Mouse (Mus musculus): Measurements from ENCODE around the gene Nle1. TPM values are rescaled to one million over a fixed set of nuclear protein-coding genes. Genes with fewer than 3 reads are reported as not detected.
A peak's percentile ranks its signal among the peaks of the same experiment; 100 is the strongest.
"Not testable (repeated sequence)": the region's sequence is repeated elsewhere in the genome, so short reads cannot be mapped to it uniquely, and the experiment has no call there.

Gene Nle1
- 4.7 TPM in 2 replicates for total RNA-seq (2015)
- total RNA-seq (2017), result 2.6 and 3.1 TPM in 2 replicates

DNA sequence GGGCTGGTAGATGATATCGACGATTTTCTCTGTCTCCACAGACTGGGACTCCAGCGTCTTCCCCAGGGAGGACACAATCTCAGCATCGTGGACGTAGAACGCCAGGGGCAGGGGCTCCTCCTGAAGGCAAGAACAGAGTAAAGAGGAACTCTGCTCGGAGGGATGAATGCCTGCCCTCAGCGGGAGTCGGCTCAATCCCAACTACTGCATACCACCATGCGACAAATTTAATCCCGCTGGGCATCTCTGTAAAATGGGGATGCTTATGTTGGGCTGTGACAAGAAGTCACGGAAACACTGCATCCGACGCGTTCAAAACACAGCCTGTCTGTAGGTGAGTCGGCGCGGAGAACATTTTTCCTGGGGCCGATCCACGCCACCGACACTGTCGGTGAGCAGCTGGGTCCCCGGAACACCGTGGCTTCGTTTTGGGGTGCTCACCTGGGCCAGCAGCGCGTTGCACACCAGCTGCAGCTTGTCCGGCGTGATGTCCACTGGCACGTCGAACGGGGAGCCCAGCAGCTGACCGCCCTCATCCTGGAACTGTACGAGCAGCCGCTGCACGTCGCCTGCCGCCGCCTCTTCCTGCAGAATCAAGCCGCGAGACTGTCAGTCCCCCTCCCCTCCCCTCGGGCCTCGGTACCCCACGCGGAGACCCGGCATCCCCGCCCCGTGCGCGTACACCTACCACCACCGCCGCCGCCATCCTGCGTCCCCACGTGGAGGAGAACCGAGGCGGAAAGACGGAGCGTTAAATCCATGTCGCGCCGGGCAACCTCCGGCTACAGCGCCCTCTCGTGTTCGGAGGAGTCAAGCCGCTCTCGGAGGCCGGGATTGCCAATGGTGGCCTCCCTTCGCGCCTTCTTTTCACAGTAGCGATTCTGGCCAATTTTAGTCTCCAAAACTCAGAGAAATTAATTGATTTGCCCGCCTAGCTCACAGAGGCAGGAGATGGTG lies at the start of gene Nle1:
Gene Nle1, minus strand, starts transcription at position 761 of the 957 bp plus-strand sequence.
- peak; percentile 100 for ATAC-seq (ENCODE audit: poor library complexity, severe bottlenecking)

DNA sequence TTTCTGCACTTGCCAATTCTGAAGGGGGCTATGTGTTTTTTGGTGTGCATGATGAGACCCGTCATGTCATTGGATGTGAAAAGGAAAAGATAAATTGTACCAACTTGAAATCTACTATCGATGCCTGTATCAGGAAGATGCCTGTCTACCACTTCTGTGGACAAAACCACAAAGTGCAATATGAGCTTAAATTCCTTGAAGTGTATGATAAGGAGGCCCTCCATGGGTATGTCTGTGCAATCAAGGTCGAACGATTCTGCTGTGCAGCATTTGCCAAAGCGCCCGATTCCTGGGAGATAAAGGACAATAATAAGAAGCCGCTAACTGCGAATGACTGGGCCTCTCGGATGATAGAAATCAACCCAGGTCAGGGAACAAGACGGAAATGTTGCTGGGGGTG lies 48.7 kb upstream of the Nle1 start:
- ATAC-seq (ENCODE audit: poor library complexity, severe bottlenecking), result no peak

DNA sequence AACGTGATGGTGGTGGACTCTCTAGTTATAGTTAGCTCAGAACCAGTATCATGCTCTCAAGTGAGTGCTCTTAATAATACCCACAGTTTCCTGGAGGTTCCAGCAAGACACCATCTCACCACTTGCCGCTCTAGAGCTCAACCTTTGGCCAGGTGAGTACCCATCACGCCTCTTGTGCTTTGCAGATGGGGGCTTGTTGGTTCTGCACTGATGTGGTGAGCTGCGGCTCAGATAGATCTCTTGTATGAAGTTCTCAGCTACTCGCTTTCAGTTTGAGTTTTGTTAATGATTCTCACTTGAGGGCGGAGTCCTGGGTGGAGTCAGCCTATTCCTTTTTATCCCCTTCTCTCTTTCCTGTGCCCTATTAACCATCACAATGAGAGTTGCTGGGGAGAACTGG lies 46.4 kb upstream of the Nle1 start:
- ATAC-seq (ENCODE audit: poor library complexity, severe bottlenecking), result no peak

DNA sequence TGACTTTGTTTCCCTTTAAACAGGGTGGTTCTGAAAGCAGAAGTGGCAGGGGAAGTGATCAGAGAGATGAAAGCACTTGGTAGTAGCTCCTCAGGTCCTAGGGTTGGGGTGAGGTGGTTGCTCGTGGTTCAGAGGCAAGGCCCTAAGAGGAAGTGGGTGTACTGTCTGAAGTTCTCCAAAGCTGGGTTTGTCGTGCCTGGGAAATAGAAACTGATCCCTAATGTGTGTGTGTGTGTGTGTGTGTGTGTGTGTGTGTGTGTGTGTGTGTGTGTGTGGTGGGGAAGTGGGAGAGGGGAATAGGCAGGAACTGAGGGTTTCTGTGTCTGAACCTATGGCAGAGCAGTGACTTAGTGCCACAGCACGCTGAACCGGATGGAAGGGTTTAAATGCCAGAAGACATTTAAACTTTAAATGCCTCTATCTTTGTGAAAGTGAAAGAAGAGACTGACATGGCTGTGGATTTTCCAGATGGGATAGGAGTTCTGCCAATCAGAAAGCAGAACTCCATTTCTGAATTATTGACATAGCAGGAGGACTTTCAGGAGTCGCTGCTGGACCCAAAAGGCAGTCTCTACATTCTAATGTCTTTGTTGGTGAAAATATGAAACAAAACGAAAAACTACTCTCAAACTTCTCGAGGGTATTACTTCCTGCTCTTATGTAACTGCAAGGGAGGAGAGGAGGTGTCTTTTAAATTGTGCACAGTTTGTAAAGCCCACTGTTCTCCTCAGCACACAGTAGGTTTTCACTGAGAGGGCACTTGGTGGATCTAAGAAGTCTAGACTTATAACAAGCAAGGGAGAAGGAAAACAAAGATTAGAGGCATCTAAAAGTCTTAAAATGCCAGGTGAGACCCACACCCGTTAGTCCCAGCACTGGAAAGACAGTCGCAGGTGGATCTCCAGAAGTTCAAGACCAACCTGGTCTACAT lies 44.7 kb upstream of the Nle1 start:
- peak; percentile 94 for ATAC-seq (ENCODE audit: poor library complexity, severe bottlenecking)

DNA sequence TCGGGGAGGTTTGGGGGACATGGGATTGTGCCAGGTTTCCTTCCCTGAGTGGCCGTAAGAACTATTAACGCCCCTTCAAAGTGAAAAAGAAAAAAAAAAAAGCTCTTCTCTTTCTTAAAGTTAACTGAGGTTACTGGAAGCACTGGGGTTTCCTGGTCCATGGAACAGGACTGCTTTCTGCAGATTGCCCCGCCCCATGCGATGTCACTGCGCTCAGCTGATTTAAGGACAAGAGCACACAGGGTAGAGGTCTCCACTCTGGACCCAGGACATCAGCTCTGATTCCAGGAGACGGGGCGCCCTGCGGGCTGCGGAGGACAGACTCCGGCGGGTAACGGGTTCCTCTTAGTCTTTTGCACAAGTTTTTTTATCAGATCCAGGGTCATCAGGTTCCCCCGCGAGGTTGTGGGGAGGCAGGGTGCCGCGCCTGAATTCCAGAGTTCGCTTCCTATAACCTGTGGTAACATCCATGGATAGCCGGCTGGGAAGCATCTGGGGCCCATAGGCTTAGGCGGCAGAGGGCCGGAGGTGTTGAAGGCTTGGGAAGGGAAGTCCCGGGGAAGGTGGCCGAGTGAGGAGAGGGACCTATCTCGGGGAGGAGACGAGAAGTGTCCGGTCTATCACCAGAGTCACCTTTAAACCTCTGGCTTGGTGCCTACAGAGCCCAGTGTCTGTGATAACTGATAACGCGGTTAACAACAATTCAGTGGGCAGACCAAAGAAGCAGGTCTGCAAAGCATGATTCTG lies 43.8 kb upstream of the Nle1 start:
- peak; percentile 57 for ATAC-seq (ENCODE audit: poor library complexity, severe bottlenecking)

DNA sequence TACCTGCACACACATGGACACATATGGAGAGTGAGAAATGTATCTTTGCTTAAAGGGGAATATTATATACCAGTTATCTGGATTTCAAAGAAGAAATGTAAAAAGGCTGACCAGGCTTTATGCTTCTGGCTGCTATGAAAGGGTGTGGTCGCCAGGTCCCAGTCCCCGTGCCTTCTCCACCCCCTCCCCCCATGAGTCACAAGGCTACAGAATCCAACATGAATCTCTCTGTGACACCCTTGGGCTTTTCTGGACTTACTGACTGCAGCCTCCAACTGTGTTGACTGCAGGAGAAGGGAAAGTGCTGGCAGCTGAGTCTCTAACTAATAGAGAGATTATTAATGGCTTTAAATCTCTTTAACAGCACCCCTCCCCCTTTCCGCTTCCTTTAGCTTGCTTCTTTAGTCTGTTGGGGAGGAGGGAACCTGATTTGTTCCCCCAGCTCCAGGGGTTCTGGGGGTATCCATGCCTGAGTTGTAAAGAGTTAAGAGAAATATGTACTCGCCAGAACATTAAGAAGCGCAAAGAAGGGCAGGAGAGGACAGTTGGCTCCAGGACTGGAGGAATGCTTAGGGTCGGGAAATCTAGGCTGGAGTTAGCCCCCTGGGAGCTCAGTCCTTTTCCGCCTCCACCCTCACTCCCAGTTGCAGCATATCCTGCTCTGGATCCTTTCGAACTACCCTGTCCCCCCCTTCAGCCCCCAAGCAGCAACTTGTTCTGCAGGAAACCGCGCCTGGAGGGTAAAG lies 42.7 kb upstream of the Nle1 start, which contains the start of gene Slfn5:
Gene Slfn5, plus strand, starts transcription at position 614 of the 746 bp plus-strand sequence.
- no peak for ATAC-seq (ENCODE audit: poor library complexity, severe bottlenecking)

DNA sequence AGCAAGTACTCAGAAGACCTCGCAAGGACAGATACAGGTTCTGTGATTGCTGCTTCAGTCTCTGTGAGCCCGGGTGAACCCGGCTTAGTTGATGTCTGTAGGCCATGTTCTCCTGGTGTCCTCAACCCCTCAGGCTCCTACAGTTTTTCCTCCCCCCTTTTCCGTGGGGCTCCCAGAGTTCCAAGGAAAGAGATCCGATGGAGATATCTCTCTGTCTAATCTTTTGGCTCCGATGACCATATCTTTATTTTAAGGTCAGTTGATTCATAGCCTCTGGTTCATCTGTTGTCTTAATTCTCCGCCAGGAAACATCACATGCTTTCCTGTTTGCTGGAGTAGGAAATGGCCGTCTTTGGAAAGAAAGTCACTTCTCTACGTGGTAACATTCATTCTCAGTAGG lies 40.8 kb upstream of the Nle1 start:
- no peak for ATAC-seq (ENCODE audit: poor library complexity, severe bottlenecking)

DNA sequence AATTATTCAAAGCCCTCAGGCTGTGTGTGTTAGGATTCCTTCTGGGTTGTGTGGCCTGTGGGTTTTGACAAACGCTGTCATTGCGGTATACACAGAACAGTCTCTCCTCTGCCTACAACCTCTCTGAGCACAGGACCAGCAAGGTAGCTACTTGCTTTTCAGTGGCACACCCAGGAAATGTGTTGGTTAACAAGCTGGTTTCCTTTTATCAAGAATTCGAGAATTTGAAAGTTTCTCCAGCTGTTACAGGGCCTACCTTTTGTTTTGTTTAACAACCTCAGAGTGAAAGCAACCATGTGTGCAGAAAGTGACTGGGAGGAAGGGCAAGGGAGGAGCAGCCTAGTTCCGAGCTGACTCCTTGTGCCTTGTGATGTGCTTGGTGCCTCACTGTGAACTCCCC lies 39.2 kb upstream of the Nle1 start:
- no peak for ATAC-seq (ENCODE audit: poor library complexity, severe bottlenecking)

DNA sequence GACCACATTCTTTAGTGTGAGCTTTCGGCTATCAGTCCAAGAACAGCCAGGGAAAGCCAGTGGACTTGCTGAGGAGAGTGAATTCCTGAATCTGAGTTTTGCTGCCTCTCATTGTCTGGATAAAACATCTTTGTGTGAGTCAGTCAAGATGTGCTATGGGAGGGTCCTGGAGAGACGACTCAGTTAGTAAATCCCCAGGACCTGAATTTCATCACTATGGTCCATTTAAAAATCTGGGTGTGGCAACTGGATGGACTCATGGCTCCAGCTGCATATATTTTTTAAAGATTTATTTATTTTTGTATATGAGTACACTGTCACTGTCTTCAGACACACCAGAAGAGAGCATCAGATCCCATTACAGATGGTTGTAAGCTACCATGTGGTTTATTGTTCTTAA lies 37.4 kb upstream of the Nle1 start:
- no peak for ATAC-seq (ENCODE audit: poor library complexity, severe bottlenecking)

DNA sequence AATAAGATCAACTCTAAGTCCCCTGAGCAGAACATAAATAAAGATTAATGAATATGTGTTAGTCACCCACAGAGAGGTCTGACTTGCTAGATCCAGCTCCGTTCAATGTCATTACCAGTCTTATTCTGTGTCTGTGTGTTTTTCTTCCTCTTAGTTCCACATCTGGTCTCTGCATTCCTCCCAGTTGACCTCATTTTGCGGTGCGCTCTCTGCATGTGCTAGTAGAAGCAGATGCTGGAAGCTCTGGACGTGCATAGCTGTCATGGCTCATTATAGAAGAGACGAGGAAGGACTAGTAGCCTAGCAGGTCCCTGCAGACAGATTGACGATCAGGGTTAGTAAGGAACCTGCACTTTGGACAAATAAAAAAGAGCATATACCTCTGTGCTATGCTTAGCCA lies 35.1 kb upstream of the Nle1 start:
- ATAC-seq (ENCODE audit: poor library complexity, severe bottlenecking), result no peak

DNA sequence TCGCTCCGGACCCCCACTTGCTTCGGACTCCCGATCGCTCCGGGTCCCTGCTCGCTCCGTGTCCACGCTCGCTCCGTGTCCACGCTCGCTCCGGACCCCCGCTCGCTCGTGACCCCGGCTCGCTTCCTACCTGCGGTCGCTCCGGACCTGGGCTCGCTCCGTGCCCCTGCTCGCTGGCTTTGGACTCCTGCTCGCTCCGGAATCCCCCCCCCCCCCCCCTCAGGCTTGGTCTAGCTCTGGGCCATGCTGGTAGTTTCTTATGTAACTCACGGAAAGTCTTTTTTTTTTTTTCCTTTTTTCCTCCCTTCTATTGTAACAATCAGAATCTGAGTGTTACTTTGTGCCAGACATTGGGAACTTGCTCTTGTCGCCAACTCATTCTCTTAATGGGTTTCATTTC lies 25.0 kb upstream of the Nle1 start:
- ATAC-seq (ENCODE audit: poor library complexity, severe bottlenecking), result no peak

DNA sequence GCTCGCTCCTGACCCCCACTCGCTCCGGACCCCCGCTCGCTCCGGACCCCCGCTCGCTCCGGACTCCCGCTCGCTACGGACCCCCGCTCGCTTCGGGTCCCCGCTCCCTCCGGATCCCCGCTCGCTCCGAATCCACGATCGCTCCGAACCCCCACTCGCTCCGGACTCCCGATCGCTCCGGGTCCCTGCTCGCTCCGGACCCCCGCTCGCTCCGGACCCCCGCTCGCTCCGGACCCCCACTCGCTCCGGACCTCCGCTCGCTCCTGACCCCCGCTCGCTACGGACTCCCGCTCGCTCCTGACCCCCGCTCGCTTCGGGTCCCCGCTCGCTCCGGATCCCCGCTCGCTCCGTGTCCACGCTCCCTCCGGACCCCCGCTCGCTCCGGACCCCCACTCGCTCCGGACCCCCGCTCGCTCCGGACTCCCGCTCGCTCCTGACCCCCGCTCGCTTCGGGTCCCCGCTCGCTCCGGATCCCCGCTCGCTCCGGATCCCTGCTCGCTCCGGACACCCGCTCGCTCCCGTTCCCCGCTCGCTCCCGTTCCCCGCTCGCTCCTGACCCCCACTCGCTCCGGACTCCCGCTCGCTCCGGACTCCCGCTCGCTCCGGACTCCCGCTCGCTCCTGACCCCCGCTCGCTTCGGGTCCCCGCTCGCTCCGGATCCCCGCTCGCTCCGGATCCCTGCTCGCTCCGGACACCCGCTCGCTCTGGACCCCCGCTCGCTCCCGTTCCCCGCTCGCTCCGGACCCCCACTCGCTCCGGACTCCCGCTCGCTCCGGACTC lies 23.6 kb upstream of the Nle1 start:
- ATAC-seq (ENCODE audit: poor library complexity, severe bottlenecking), result not testable (repeated sequence)

DNA sequence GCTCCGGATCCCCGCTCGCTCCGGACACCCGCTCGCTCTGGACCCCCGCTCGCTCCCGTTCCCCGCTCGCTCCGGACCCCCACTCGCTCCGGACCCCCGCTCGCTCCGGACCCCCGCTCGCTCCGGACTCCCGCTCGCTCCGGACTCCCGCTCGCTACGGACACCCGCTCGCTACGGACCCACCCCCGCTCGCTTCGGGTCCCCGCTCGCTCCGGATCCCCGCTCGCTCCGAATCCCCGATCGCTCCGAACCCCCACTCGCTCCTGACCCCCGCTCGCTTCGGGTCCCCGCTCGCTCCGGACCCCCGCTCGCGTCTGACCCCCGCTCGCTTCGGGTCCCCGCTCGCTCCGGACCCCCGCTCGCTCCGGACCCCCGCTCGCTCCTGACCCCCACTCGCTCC lies 22.9 kb upstream of the Nle1 start:
- ATAC-seq (ENCODE audit: poor library complexity, severe bottlenecking), result not testable (repeated sequence)

DNA sequence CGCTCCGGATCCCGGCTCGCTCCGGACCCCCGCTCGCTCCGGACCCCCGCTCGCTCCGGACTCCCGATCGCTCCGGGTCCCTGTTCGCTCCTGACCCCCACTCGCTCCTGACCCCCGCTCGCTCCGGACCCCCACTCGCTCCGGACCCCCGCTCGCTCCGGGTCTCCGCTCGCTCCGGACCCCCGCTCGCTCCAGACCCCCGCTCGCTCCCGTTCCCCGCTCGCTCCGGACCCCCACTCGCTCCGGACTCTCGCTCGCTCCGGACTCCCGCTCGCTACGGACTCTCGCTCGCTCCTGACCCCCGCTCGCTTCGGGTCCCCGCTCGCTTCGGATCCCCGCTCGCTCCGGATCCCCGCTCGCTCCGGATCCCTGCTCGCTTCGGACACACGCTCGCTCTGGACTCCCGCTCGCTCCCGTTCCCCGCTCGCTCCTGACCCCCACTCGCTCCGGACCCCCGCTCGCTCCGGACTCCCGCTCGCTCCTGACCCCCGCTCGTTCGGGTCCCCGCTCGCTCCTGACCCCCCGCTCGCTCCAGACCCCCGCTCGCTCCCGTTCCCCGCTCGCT lies 22.3 kb upstream of the Nle1 start:
- not testable (repeated sequence) for ATAC-seq (ENCODE audit: poor library complexity, severe bottlenecking)

DNA sequence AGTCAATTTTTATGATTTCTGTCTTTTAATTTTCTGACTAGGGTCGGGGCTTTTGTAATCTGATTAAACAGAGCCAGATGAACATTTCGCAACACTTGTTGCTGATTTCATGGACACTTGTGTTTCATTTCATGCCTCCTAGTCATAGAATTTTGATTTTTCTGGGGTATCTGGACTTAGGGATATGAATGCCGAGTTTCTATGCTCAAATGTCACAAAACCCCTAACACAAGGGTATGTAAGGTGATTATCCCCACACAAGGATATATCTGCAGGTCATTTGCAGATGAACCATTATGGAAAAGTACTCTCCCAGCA lies 21.4 kb upstream of the Nle1 start:
- no peak for ATAC-seq (ENCODE audit: poor library complexity, severe bottlenecking)

DNA sequence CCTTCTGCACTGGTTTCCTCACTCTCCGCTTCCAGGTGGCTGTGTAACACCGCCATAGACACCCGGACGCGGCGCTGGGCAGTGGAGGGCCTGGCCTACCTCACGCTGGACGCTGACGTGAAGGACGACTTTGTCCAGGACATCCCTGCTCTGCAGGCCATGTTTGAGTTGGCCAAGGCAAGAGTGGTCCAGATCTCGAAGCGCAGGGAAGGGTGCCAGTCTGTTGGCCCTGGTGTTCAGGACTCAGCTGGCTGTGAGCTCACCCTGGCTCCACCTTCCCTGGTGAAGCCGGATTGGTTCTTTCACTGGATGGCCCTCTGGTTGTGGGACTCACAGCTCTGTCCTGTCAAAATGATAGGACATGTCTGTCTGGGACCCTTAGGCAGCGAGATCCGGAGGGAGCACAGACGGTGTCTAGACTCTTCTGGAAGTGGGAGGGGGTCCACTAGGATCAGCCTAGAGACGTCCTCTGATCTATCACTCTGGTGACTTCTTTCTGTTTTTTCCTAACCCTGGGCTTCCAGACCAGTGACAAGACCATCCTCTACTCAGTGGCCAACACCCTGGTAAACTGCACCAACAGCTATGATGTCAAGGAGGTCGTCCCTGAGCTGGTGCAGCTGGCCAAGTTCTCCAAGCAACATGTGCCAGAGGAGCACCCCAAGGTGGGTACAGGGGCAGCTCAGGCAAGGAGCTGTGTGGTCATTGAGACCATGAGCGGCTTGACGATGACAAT lies 20.9 kb upstream of the Nle1 start:
- ATAC-seq (ENCODE audit: poor library complexity, severe bottlenecking), result no peak

DNA sequence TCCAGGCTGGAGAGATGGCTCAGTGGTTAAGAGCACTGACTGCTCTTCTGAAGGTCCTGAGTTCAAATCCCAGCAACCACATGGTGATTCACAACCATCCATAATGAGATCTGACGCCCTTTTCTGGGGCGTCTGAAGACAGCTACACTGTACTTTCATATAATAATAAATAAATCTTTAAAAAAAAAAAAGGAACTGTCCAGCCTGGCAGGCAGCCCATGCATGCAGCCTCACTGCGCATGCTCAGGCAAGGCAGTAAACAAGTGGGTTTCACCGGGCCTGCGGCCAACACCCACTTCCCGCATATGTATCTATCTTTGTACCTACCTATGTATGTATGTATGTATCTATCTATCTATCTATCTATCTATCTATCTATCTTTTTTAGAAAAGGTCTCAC lies 15.7 kb upstream of the Nle1 start:
- not testable (repeated sequence) for ATAC-seq (ENCODE audit: poor library complexity, severe bottlenecking)

DNA sequence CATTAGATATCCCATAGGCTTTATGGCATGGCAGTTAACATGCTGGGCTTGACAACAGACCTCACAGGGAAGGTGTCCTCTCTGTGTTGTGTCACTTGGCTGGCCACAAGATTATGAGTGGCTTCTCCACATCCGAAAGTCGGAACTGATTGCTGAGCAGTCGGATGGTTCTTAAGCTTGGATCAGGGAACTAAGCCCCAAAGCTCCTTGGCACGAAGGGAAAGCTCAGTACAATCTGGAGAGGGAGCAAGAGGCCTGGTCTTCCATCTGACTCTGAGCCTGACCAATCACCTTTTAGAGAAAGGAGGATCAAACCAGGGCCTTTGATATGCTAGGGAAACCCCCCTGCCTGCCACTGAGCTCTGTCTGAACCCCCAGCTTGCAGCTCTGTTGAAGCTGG lies 13.5 kb upstream of the Nle1 start:
- no peak for ATAC-seq (ENCODE audit: poor library complexity, severe bottlenecking)
